Mouse (Mus musculus) MEL (cell line): ENCODE data around the gene Atp2a3. TPM values are rescaled to one million over a fixed set of nuclear protein-coding genes. Genes with fewer than 3 reads are reported as not detected.
A peak's percentile ranks its signal among the peaks of the same experiment; 100 is the strongest.

Experiments
- DNase-seq: peaks from one replicate; pipeline ENCODE4 v3.0.0; 2011; ENCODE audit warnings: low read depth, low spot score
- H3K27ac ChIP-seq: 2 replicates; pipeline ENCODE4 v1.5.1; 2012; ENCODE audit warnings: low read depth, mild to moderate bottlenecking, control low read depth, low read length, moderate library complexity; ENCODE audit not compliant: control insufficient read depth
- H3K27me3 ChIP-seq, 2 experiments: fragments of 150-350 bp in 1 of 2; sonication (generic) in 1 of 2; 2 replicates each; pipeline ENCODE4 v1.6.1; 2012; ENCODE audit warnings: low read length in 2 of 2, mild to moderate bottlenecking in 2 of 2, improper control_type of control experiment in 1 of 2, moderate library complexity in 1 of 2; ENCODE audit not compliant: insufficient read depth in 2 of 2, control insufficient read depth in 1 of 2
- H3K36me3 ChIP-seq, 2 experiments: 2 replicates each; pipeline ENCODE4 v1.6.1; 2012 to 2014; ENCODE audit warnings: low read length in 2 of 2, improper control_type of control experiment in 1 of 2, inconsistent platforms in 1 of 2, mild to moderate bottlenecking in 1 of 2; ENCODE audit not compliant: insufficient read depth in 2 of 2, control insufficient read depth in 1 of 2
- H3K4me1 ChIP-seq, 2 experiments: fragments of 150-350 bp in 1 of 2; sonication (generic) in 1 of 2; 2 replicates each; pipeline ENCODE4 v1.6.1; 2012; ENCODE audit warnings: low read length in 2 of 2, improper control_type of control experiment in 1 of 2, mild to moderate bottlenecking in 1 of 2; ENCODE audit not compliant: insufficient read depth in 2 of 2, control insufficient read depth in 1 of 2
- H3K4me3 ChIP-seq, 2 experiments: fragments of 150-350 bp in 1 of 2; sonication (generic) in 1 of 2; 2 replicates each; pipeline ENCODE4 v1.5.1; 2012; ENCODE audit warnings: low read depth in 2 of 2, low read length in 2 of 2, mild to moderate bottlenecking in 2 of 2, moderate library complexity in 2 of 2, control low read depth in 1 of 2, improper control_type of control experiment in 1 of 2; ENCODE audit not compliant: control insufficient read depth in 1 of 2, insufficient read depth in 1 of 2
- H3K79me2 ChIP-seq: 2 replicates; pipeline ENCODE4 v1.6.1; 2012; ENCODE audit warnings: mild to moderate bottlenecking, low read length, moderate library complexity; ENCODE audit not compliant: control insufficient read depth, poor library complexity, insufficient read depth
- H3K9ac ChIP-seq: 2 replicates; pipeline ENCODE4 v1.6.1; 2012; ENCODE audit warnings: low read depth, mild to moderate bottlenecking, control low read depth, low read length, moderate library complexity; ENCODE audit not compliant: control insufficient read depth, poor library complexity, severe bottlenecking
- H3K9me3 ChIP-seq: fragments of 150-350 bp; sonication (generic); replicated peaks from 2 replicates; pipeline ENCODE4 v1.6.1; 2012; ENCODE audit warnings: mild to moderate bottlenecking, low read length, improper control_type of control experiment, moderate library complexity; ENCODE audit not compliant: insufficient read depth
- CTCF ChIP-seq, 3 experiments: IDR thresholded peaks in 2 of 3; conservative IDR thresholded peaks in 1 of 3; 2 replicates each; pipeline ENCODE4 v1.5.1; 2011 to 2012; ENCODE audit warnings: low read length in 3 of 3, low read depth in 2 of 3, mild to moderate bottlenecking in 2 of 3, improper control_type of control experiment in 1 of 3, inconsistent platforms in 1 of 3, mixed read lengths in 1 of 3, moderate library complexity in 1 of 3; ENCODE audit not compliant: control insufficient read depth in 1 of 3, insufficient read depth in 1 of 3, poor library complexity in 1 of 3, severe bottlenecking in 1 of 3
- ETS1 ChIP-seq: IDR thresholded peaks from 2 replicates; pipeline ENCODE4 v1.6.1; 2012; ENCODE audit warnings: low read depth, mild to moderate bottlenecking, inconsistent platforms, low read length, improper control_type of control experiment, moderate library complexity
- GATA1 ChIP-seq: IDR thresholded peaks from 2 replicates; pipeline ENCODE4 v1.6.1; 2011; ENCODE audit warnings: low read depth, low read length, improper control_type of control experiment
- HCFC1 ChIP-seq: IDR thresholded peaks from 2 replicates; pipeline ENCODE4 v1.6.1; 2012; ENCODE audit warnings: low read depth, mild to moderate bottlenecking, inconsistent platforms, low read length, improper control_type of control experiment, moderate library complexity
- JUND ChIP-seq: IDR thresholded peaks from 2 replicates; pipeline ENCODE4 v1.6.1; 2011; ENCODE audit warnings: low read depth, mild to moderate bottlenecking, improper control_type of control experiment, low read length
- MYC ChIP-seq: IDR thresholded peaks from 2 replicates; pipeline ENCODE4 v1.6.1; 2011; ENCODE audit warnings: low read depth, mild to moderate bottlenecking, low read length, improper control_type of control experiment, moderate library complexity
- NRF1 ChIP-seq: IDR thresholded peaks from 2 replicates; pipeline ENCODE4 v1.6.1; 2014; ENCODE audit warnings: low read depth, mild to moderate bottlenecking, inconsistent platforms, low read length, improper control_type of control experiment, moderate library complexity; ENCODE audit not compliant: poor library complexity, insufficient read depth, severe bottlenecking
- RAD21 ChIP-seq: IDR thresholded peaks from 2 replicates; pipeline ENCODE4 v1.6.1; 2011; ENCODE audit warnings: mild to moderate bottlenecking, low read depth, low read length, improper control_type of control experiment
- SIN3A ChIP-seq: IDR thresholded peaks from 2 replicates; pipeline ENCODE4 v1.6.1; 2012; ENCODE audit warnings: low read length, improper control_type of control experiment, inconsistent platforms
- SMC3 ChIP-seq: IDR thresholded peaks from 2 replicates; pipeline ENCODE4 v1.6.1; 2011; ENCODE audit warnings: low read depth, low read length, improper control_type of control experiment
- TAL1 ChIP-seq: IDR thresholded peaks from 2 replicates; pipeline ENCODE4 v1.6.1; 2012; ENCODE audit warnings: mild to moderate bottlenecking, inconsistent platforms, low read length, moderate library complexity, mixed read lengths
- TCF12 ChIP-seq: IDR thresholded peaks from 2 replicates; pipeline ENCODE4 v1.6.1; 2014; ENCODE audit warnings: low read depth, mild to moderate bottlenecking, inconsistent platforms, low read length, improper control_type of control experiment, moderate library complexity
- ZC3H11A ChIP-seq: IDR thresholded peaks from 2 replicates; pipeline ENCODE4 v1.6.1; 2012; ENCODE audit warnings: low read depth, mild to moderate bottlenecking, inconsistent platforms, low read length, improper control_type of control experiment
- ZMIZ1 ChIP-seq: IDR thresholded peaks from 2 replicates; pipeline ENCODE4 v1.6.1; 2012; ENCODE audit warnings: low read depth, mild to moderate bottlenecking, inconsistent platforms, low read length, improper control_type of control experiment, moderate library complexity
- polyA plus RNA-seq, 2 experiments: library from polyadenylated mRNA; stranded (reverse) in 1 of 2; unstranded in 1 of 2; fragments of >175 nt in 1 of 2; fragments of >200 nt in 1 of 2; gene quantifications; 2 replicates each; pipeline versions ENCODE4 v1.2.1 to v1.2.4; 2012; ENCODE audit warnings: low replicate concordance in 2 of 2, low read depth in 1 of 2; ENCODE audit not compliant: insufficient read length in 2 of 2, insufficient read depth in 1 of 2, missing spikeins in 1 of 2
- total RNA-seq: library from RNA; depleted of rRNA; stranded (reverse); fragments of 300-350 nt; gene quantifications from 2 replicates; pipeline ENCODE4 v1.2.3, GENCODE M21; 2012

The Atp2a3 gene
- total and polyA plus RNA-seq, 3 experiments, result 10.7 to 49.9 TPM; not detected in 1

- peak; percentile 97 for TF ChIP-seq GATA1
- peak; percentile 45; the same call in 1 of the 2 replicates for TF ChIP-seq ZMIZ1
- TF ChIP-seq TCF12, result peak; percentile 78
- TF ChIP-seq HCFC1, result 0 out of 2 replicates have a peak, but pooled peaks have one; percentile 17
- peak; percentile 92 for TF ChIP-seq SIN3A
Measured at GRCm38 (mm10) chr11:72924458-72924857, 36.5 kb upstream of the Atp2a3 start (continued).

DNA sequence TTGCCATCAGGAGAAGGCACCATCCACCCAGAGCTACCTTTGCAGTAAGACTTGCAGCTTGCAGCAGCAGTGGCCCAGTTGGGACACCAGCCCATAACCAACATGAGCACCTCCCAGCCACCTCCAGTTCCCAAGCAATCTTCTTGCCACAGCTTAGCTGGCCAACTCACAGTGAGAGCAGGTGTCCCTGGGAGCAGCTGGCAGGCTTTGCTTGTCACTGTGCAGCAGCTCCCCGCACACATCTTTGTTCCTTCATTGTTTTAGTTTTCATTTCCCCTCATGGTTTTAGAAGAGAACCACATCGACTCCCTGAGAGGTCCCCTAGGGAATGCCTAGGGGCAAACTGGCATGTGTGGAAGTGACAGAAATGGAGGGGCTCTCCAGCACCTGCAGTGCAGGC lies 35.9 kb upstream of the Atp2a3 start:
- no peaks in the 10 kb centered on the region for H3K79me2 ChIP-seq
- no peak overlapping the region for H3K4me3 ChIP-seq
- no peaks in the 10 kb centered on the region for H3K27me3 ChIP-seq
- peak; percentile 25 for DNase-seq
- no peak overlapping the region for H3K9ac ChIP-seq
- H3K27ac ChIP-seq, result peak overlapping the region; percentile 20
- H3K36me3 ChIP-seq, result peaks cover 0 to 27% of the 10 kb centered on the region in 2 experiments; a peak in 2 of 4 replicates
- peaks cover 18 to 29% of the 10 kb centered on the region in 2 experiments for H3K4me1 ChIP-seq
- no peaks in the 10 kb centered on the region for H3K9me3 ChIP-seq
- 0 out of 2 replicates have a peak, but pooled peaks have one; percentile 9 for TF ChIP-seq TAL1
- no peak for TF ChIP-seq NRF1

DNA sequence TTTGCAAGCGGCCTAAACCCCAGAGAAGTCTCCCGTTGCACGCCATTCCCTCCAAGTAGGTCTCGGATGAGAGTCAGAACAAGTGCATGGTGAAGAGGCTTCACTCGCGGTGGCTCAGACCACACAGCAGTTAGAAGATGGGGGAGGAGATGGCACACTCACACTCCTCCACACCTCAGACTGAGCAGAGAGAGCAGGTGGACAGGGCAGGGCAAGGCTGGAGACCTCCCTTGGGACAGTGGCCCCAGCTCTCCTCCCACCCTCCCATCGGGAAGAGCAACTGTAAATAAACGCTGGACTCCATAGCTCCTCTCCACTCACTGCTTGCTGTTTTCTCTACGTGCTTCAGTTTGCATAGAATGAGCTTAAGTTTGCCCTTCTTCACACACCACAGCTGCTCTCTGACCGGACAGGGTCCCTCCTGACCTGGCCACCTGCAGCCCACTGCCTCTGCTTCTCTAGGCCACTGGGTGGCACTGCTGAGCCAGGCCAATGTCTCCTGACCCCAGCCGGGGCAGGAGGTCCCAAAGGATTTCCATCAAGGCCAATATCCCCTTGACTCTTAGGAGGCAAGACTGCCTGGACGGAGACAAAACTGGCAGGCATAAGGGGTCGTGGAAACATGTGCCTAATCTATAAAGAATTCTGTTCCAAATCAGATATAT lies 34.6 kb upstream of the Atp2a3 start:
- H3K36me3 ChIP-seq, result peaks cover 0 to 27% of the 10 kb centered on the region in 2 experiments; a peak in 2 of 4 replicates
- no peak overlapping the region for H3K27ac ChIP-seq
- TF ChIP-seq ZC3H11A (peak; percentile 80), SMC3 (peak; percentile 92), JUND (no peak), ETS1 (no peak), RAD21 (peak; percentile 81), CTCF (IDR thresholded peaks at IDR 0.05 in 2 of 3, conservative IDR thresholded peaks at IDR 0.05 in 1 of 3; ENCODE audit: control insufficient read depth in 1 of 3, insufficient read depth in 1 of 3, low read depth in 2 of 3, low read length in 3 of 3, poor library complexity in 1 of 3, severe bottlenecking in 1 of 3) (peak; percentile 93 to 96 (median 96)), ZMIZ1 (no peak), MYC (no peak)
- DNase-seq, result peak; percentile 55
- H3K4me3 ChIP-seq, result no peak overlapping the region
- peaks cover 18 to 29% of the 10 kb centered on the region in 2 experiments for H3K4me1 ChIP-seq
- no peaks in the 10 kb centered on the region for H3K9me3 ChIP-seq
- no peaks in the 10 kb centered on the region for H3K79me2 ChIP-seq
- H3K27me3 ChIP-seq, result no peaks in the 10 kb centered on the region
- no peak overlapping the region for H3K9ac ChIP-seq
